Mouse (Mus musculus): ENCODE data around the gene Olfr435. TPM values are rescaled to one million over a fixed set of nuclear protein-coding genes. Genes with fewer than 3 reads are reported as not detected.
"Not testable (repeated sequence)": the region's sequence is repeated elsewhere in the genome, so short reads cannot be mapped to it uniquely, and the experiment has no call there.

Olfr435 gene
- not detected for total RNA-seq (2021)
- long read RNA-seq, experiment 1, result 0 reads
- long read RNA-seq, experiment 2, result 0 reads

DNA sequence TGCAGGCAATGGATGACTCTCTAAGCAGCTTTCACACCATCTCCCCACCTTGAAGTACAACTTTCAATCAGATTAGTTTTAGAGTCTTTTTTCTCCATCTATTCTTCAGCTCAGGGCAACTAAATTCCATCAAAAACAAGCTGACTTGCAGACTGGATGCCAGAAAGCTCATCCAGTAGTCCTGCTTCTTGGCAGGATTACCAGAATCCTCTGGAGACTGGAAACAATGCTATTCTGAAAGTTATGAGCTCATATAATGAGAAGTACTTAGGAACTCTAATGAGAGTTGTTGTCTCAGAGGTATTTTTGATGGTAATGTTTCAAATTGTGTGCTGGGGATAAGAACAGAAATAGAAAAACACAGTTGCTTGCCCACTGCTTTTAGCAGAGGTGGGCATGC lies at the start of gene Olfr435:
TSS of gene Olfr435 (plus strand) at position 366 of the 400 bp plus-strand sequence.
- DNase-seq, result no peak
- Histone ChIP-seq H3K4me3 (no peak within 1 kb of the TSS), H3K27ac (no peak within 1 kb of the TSS)
- intact Hi-C loops (cut with DNase I), result no loop called here
- no peak for TF ChIP-seq CTCF (IDR thresholded peaks at IDR 0.05)

DNA sequence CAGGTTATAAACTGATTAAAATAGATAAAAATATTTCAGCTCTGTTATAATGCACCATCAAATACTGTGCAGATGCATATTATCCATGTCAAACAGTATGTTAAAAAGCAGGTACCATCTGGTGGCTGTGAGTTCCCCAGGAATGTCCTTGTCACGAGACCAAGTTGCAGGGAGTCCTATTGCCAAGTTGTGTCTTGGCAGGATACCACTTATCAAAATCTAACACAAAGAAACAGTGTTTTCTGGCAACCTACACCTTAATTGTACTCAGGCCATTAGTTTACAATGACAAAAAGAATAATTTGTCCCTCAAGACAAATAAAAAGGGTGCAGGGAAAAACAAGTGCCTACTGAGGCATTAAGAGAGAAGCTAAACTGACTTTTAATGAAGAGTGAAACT lies 37.4 kb upstream of the Olfr435 start:
- no peak overlapping the region for H3K27ac ChIP-seq
- intact Hi-C loops (cut with DNase I), result no loop called here
- no peak for TF ChIP-seq CTCF (IDR thresholded peaks at IDR 0.05)
- no peak for DNase-seq
- no peak overlapping the region for H3K4me3 ChIP-seq

DNA sequence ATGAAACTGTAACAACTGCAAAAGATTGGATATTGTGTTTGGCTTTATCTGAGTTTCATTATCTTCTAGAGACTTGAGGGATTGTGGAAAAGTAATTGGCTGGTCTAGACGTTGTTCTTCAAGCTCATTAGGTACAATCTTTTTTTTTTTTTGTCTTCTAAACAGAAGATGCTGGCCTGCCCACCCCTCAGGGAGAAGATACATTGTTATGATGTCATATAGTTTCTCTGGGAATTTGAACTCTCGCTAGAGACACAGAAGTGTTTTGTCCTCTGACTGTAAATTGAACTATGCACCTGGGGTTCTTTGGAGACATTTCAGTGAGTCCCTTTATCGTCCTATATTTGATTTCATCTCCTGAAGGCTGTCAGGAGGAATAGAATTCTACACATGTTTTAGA lies 34.0 kb upstream of the Olfr435 start, which contains the start of gene Olfr437:
TSS of gene Olfr437 (plus strand) at position 301 of the 400 bp plus-strand sequence.
- intact Hi-C loops (cut with DNase I), result no loop called here
- no peak for TF ChIP-seq CTCF (IDR thresholded peaks at IDR 0.05)
- H3K27ac ChIP-seq, result no peak within 1 kb of the TSS
- DNase-seq, result no peak
- H3K4me3 ChIP-seq, result no peak within 1 kb of the TSS

DNA sequence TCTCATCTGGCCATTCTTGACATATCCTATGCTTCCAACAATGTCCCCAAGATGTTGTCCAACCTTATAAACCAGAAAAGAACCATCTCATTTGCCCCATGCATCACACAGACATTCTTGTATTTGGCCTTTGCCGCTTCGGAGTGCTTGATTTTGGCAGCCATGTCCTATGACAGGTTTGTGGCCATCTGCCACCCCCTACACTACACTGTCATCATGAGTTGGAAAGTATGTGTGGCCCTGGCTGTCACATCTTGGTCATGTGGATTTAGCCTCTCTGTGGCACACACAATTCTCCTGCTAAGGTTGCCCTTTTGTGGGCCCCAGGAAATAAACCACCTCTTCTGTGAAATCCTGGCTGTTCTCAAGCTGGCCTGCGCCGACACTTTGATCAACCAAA lies 29.7 kb upstream of the Olfr435 start:
- no peak overlapping the region for H3K27ac ChIP-seq
- no peak overlapping the region for H3K4me3 ChIP-seq
- DNase-seq, result no peak
- no peak for TF ChIP-seq CTCF (IDR thresholded peaks at IDR 0.05)
- intact Hi-C loops (cut with DNase I), result no loop called here

DNA sequence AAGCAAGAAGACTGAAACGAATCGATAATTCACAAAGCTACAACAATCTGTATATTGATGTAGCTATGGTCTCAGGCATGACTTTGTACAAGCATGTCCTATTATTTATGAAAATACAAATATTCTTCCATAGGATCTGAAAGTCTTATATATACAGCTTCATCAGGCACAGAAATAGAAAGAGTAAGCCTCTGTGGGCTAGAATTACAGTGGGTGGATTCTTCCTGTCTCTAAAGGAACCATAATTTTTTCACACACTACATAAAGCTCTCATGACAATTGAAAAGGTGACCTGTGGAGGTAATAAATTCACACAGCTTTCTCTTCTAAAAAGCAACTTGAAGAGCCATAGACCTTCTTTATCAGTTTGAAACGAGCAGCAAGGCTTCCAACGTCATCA lies 25.1 kb upstream of the Olfr435 start, which contains the start of gene Olfr13:
TSS of gene Olfr13 (plus strand) at position 301 of the 400 bp plus-strand sequence.
- Histone ChIP-seq H3K27ac (no peak within 1 kb of the TSS), H3K4me3 (no peak within 1 kb of the TSS)
- no peak for DNase-seq
- no peak for TF ChIP-seq CTCF (IDR thresholded peaks at IDR 0.05)
- intact Hi-C loops (cut with DNase I), result no loop called here

DNA sequence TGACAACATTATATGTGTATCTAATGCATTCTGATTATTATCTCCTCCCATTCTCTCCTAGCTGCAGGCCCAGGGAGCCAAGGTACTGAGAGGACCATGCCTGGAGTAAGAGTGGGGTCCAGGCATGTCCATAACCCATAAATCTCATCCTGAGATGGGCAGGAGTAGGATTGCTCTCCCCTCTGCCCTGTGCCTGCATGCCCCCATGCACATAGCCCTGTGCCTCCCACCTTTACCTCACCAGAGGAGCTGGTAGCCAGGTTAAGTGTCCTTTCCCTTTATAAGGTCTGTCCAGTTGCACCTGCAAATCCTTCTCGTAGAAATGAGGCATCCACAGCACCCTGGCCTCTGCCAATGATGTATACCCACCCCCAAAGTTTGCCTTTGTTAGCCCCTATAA lies 18.8 kb upstream of the Olfr435 start:
- TF ChIP-seq CTCF (IDR thresholded peaks at IDR 0.05), result no peak
- DNase-seq, result no peak
- H3K27ac ChIP-seq, result no peak overlapping the region
- intact Hi-C loops (cut with DNase I), result no loop called here
- no peak overlapping the region for H3K4me3 ChIP-seq

DNA sequence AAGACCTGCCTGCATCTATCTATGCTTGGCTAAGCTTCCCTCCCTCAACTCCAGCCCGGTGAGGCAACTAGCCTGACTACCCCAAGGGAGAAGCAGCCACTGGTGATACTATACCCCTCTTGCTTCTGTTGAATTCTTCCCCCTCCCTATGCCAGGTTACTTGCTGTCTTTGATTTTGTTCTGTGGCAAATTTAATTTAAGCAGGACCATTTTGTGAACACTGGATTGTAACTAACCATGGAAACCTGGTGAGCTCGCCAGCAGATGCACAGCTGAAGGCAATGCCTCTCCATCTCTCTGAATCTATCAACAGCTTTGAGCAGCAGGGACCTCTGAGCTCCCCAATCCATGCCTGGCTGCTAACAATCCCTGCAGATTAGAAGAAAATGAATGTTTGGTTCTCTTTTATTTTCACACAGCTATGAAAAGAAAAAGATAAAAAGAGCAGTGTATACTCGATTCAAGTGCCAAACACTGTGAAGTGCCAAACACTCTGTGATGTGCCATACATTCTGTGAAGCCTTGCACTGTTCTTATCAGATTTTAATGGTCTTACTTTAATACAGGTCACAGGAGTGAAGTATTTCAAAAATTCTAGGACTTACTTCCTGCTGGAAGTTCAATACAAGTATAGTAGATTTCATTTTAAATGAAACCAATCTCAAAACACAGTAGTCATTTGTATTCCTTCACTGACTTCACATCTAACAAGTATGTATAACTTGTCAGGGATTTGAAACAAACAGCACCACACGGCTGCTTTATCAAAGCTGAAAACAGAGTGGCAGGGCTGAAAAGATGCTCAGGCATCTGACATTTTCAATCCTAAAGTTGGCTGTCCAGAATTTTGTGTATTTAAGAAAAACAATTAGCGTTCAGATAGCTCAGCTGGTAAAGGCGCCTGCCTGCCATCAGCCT lies 18.1 kb upstream of the Olfr435 start:
- intact Hi-C loops (cut with DNase I), result no loop called here
- Histone ChIP-seq H3K27ac (no peak overlapping the region), H3K4me3 (no peak overlapping the region)
- no peak for TF ChIP-seq CTCF (IDR thresholded peaks at IDR 0.05)
- no peak for DNase-seq

DNA sequence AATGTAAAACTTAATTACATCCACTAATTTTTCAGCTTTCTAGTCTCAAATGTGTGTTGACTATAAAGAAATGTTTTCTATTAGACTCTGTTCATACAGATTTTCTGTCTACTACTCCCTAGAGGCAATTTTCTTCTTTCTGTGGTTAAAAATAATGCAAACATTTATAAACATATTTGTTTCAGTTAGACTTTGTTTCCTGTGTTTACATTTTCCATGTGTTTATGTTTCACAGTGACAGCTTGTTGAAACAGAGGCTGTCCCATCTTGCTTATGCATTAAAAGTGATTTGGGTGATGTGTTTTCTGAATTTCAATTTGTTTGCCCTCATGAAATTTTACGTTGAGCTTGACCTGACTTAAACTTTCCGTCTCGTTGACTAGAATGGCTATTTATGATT lies 6.0 kb upstream of the Olfr435 start:
- intact Hi-C loops (cut with DNase I), result no loop called here
- TF ChIP-seq CTCF (IDR thresholded peaks at IDR 0.05), result no peak
- no peak overlapping the region for H3K4me3 ChIP-seq
- no peak for DNase-seq
- no peak overlapping the region for H3K27ac ChIP-seq

DNA sequence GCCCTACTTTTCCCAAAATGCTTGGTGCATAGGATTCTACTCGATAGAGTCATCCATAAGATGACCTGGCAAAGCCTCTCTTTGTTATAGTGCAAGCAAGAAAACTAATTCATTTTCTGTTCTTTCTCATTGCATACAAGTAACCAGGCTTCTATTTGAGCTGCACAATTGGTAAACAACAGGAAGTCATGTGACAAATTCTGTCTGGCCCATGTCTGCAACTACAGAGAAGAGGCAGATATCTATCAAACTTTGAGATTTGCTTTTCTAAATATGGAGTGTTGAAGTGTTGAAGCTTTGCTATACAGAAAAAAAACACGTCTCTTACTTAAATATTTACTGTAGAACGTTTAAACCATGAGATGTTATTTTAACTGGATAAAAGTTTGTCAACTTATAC lies 1.1 kb downstream of the Olfr435 start:
- Histone ChIP-seq H3K4me3 (no peak overlapping the region), H3K27ac (no peak overlapping the region)
- DNase-seq, result no peak
- TF ChIP-seq CTCF (IDR thresholded peaks at IDR 0.05), result no peak
- intact Hi-C loops (cut with DNase I), result no loop called here

DNA sequence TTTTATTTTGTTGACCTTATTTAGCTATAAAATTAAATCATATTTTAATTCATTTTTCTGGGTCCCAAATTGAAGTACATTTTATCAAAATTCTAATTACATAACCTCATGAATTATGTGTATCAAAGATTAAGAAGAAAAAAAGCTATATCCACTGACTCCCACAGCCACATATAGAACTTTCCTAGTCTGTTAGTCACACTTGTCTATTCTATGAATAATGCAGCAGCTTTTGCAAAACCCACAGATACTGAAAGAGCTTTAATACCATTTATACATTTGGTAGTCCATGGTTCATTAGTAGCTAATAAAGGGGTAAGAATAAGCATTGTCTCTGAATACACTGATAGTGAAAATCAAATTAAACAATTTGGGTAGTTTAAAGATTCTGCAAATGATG lies 5.8 kb downstream of the Olfr435 start:
- intact Hi-C loops (cut with DNase I), result no loop called here
- TF ChIP-seq CTCF (IDR thresholded peaks at IDR 0.05), result no peak
- DNase-seq, result no peak
- no peak overlapping the region for H3K4me3 ChIP-seq
- H3K27ac ChIP-seq, result no peak overlapping the region

DNA sequence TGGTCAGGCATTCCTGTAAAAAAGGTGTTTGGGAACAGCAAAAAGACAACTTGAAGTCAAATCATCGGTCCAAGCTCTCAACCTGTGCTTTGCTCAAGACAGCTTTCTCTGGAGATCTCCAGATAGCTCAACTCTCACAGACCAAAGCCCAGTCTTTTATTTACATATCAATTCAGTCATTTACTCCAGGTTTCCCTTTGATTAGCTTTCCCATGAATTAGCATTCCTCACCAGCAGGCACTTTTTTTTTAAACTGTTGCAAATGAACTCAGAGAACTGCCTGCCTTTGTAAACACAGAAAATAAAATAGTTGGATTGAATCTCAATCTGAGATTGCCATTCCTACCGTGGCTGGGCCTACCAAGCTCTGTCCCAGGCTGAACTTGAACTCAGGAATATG lies 8.4 kb downstream of the Olfr435 start:
- intact Hi-C loops (cut with DNase I), result no loop called here
- no peak overlapping the region for H3K4me3 ChIP-seq
- no peak for DNase-seq
- no peak overlapping the region for H3K27ac ChIP-seq
- TF ChIP-seq CTCF (IDR thresholded peaks at IDR 0.05), result no peak

DNA sequence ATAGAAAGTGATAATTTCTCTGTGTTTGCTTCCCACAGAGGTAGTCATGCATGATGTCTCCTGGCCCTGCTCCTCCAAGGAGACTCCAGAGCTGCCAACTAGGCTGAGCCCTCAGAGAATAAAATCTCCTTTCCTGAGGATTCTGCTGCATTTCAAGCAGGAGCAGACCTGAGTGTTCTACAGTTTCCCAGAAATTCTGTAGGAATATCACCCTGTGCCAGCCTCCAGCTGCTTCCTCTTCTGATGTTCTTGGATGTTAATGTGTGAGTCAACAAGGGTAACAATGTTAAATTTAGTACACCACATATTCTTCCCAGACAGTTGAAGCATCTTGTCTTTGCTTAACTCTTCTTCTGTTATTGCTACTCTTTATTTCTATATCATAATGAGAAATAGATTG lies 15.9 kb downstream of the Olfr435 start, which contains the start of gene Olfr434:
TSS of gene Olfr434 (plus strand) at position 149 of the 400 bp plus-strand sequence.
- intact Hi-C loops (cut with DNase I); H3K4me3 ChIP-seq; DNase-seq; H3K27ac ChIP-seq: not testable (repeated sequence)

DNA sequence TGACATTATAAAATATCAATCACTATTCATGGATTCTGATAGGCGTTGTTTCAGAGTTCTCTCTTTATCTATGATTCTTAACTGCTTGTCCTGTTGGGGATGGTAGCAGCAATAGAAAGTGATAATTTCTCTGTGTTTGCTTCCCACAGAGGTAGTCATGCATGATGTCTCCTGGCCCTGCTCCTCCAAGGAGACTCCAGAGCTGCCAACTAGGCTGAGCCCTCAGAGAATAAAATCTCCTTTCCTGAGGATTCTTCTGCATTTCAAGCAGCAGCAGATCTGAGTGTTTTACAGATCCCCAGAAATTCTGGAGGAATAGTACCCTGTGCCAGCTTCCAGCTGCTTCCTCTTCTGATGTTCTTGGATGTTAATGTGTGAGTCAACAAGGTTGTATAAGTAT lies 34.3 kb downstream of the Olfr435 start, which contains the start of gene Olfr47:
TSS of gene Olfr47 (plus strand) at position 275 of the 400 bp plus-strand sequence.
- H3K27ac ChIP-seq; intact Hi-C loops (cut with DNase I); DNase-seq; H3K4me3 ChIP-seq: not testable (repeated sequence)

DNA sequence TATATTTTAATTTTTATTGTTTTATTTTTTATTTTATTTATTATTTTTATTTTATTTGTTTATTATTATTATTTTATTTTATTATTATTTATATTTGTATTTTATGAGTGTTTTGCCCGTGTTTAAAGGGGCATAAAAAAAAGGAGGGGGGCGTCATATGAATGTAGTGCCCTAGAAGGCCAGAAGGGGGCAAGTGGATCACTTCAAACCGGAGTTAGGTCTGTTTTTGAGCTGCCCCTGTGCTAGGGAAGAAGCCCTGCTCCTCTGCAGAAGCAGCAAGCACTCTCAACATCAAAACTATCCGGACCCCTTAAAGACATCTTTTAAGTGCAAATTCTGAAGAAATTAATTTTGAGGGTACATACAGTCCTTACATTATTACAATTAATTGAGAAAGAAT lies 45.1 kb downstream of the Olfr435 start:
- H3K27ac ChIP-seq, result no peak overlapping the region
- intact Hi-C loops (cut with DNase I), result no loop called here
- TF ChIP-seq CTCF (IDR thresholded peaks at IDR 0.05), result peak; percentile 42
- no peak for DNase-seq
- no peak overlapping the region for H3K4me3 ChIP-seq

Data from gastrocnemius, adult 2 months (tissue).